Mouse (Mus musculus): ENCODE data around the gene Zfp683.

DNA sequence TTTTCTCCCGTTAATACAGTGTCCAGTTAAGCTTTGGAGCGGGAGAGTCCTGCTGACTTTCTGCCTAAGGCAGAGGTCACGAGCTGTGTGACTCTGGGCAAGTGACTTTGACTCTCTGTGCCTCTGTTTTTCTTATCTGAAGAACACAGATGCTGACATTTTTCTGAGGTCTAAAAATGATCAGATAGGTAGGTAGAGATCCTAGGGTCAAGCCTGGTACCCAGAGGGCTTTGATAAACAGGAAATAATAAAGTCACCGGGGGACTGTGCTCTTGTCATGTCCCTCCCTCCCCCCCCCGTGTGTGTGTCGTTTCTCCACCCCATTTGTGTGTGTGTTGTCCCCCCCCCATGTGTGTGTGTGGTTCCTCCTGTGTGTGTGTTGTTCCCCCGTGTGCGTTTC, 8.9 kb downstream of the Zfp683 start:
- TF ChIP-seq CTCF (IDR thresholded peaks at IDR 0.05; ENCODE audit: low read depth, low read length) (no peak), POLR2A (IDR thresholded peaks at IDR 0.05; ENCODE audit: extremely low read depth, insufficient read depth, low read length) (no peak)

All from liver, adult 2 months (tissue).